8 mouse cellular contexts compared by ENCODE assay signal in the genomic region with DNA sequence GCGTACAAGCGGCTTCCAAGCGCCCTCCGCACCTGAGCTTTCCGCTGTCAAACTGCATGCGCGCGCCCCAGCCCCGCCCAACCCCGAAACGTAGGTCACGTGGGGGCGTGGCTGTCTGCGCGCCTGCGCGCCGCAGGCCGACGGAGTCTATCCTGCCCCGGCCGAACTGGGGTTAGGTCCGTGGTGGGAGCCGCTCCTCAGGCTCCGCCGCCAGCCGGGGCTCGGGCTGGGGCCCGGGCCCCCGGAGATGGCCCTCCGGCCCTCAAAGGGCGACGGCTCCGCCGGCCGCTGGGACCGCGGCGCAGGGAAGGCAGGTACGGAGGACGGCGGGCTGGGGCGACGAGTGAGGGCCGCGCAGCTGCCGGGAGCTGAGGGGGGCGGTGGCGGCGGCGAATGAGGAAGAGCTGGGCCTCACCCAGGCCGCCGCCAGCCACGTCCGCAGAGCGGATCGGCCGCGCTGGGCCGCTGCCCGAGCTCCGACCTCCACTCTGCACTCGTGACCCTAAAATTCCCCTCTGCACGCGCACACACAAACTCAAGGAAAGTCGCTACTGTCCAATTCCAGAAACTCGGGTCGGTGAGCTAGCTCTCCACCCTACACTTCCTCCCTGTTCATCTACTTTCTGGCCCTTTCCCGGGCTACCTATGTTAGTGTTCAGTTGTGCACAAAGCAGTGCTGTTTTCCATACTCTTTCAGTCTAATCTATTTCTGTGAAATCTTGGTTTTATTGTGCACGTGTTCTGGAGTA. TPM values are rescaled to one million over a fixed set of nuclear protein-coding genes. Genes with fewer than 3 reads are reported as not detected.
DNase-seq lines count a peak whose midpoint lies in the region; ATAC-seq and TF ChIP-seq lines count a peak whose summit lies in the region.

A gene (plus strand): TSS at position 102 of the 749 bp plus-strand sequence.

- no peaks in the 10 kb centered on the region for H3K36me3 ChIP-seq in embryonic facial prominence, embryonic 14.5 days (ENCODE audit: control insufficient read depth, insufficient read depth, low read length)
- H3K36me3 ChIP-seq in limb, embryonic 14.5 days (ENCODE audit: control insufficient read depth, insufficient read depth, low read length), result 0 out of 2 replicates have a peak, but pooled peaks cover 8% of the 10 kb centered on the region
- H3K36me3 ChIP-seq in midbrain, postnatal 0 days (ENCODE audit: insufficient read depth, low read length), result no peaks in the 10 kb centered on the region; the same call in 1 of the 2 replicates

- H3K4me2 ChIP-seq in embryonic facial prominence, embryonic 14.5 days (ENCODE audit: low read depth, low read length), result peak within 1 kb of the TSS; percentile 88
- H3K4me2 ChIP-seq in limb, embryonic 14.5 days (replicated peaks; ENCODE audit: low read depth, low read length, severe bottlenecking), result peak within 1 kb of the TSS; percentile 83
- peak within 1 kb of the TSS; percentile 64 for H3K4me2 ChIP-seq in midbrain, postnatal 0 days (ENCODE audit: low read depth, low read length, poor library complexity, severe bottlenecking)

- H3K9ac ChIP-seq in embryonic facial prominence, embryonic 14.5 days (ENCODE audit: low read depth, low read length), result peak within 1 kb of the TSS; percentile 95
- H3K9ac ChIP-seq in limb, embryonic 14.5 days (ENCODE audit: low read depth, low read length, severe bottlenecking), result peak within 1 kb of the TSS; percentile 84
- H3K9ac ChIP-seq in midbrain, postnatal 0 days (replicated peaks; ENCODE audit: low read length, poor library complexity, severe bottlenecking), result peak within 1 kb of the TSS; percentile 71

- peaks cover 8% of the 10 kb centered on the region for H3K4me1 ChIP-seq in embryonic facial prominence, embryonic 14.5 days (ENCODE audit: control insufficient read depth, insufficient read depth, low read length)
- H3K4me1 ChIP-seq in limb, embryonic 14.5 days (ENCODE audit: control insufficient read depth, insufficient read depth, low read length), result peaks cover 13% of the 10 kb centered on the region
- H3K4me1 ChIP-seq in midbrain, postnatal 0 days (ENCODE audit: insufficient read depth, low read length), result peaks cover 5% of the 10 kb centered on the region; the same call in 1 of the 2 replicates

- DNase-seq in 3T3-L1 (ENCODE audit: low read depth, low spot score), result peak; percentile 89
- DNase-seq in adrenal gland, postnatal 4 days (ENCODE audit: low spot score in 2 of 2), result peak; percentile 80 to 82
- peak; percentile 95 for DNase-seq in embryonic facial prominence, embryonic 14.5 days (ENCODE audit: low spot score)
- peak; percentile 88 for DNase-seq in heart, adult 8-10 months (ENCODE audit: low spot score)
- DNase-seq in kidney, adult 9 months, result peak; percentile 93
- DNase-seq in limb, embryonic 14.5 days (ENCODE audit: low spot score), result peak; percentile 86
- peak; percentile 92 for DNase-seq in midbrain, postnatal 0 days (ENCODE audit: low spot score)
- peak; percentile 83 to 87 for DNase-seq in spleen, postnatal 14 days (ENCODE audit: low spot score in 2 of 2)

- under 1% methylated on average over 40 of the region's 70 CpGs for WGBS in embryonic facial prominence, embryonic 14.5 days
- under 1% methylated on average over 37 of the region's 70 CpGs for WGBS in limb, embryonic 14.5 days
- WGBS in midbrain, postnatal 0 days, result under 1% methylated on average over 66 of the region's 70 CpGs

- peak; percentile 90; the same call in 1 of the 2 replicates for TF ChIP-seq POLR2A in limb, embryonic 14.5 days (IDR thresholded peaks at IDR 0.05; ENCODE audit: borderline replicate concordance, extremely low read depth, insufficient read depth, insufficient read length)

- ATAC-seq in embryonic facial prominence, embryonic 14.5 days (ENCODE audit: low read depth), result peak; percentile 97
- peak; percentile 97 for ATAC-seq in limb, embryonic 14.5 days (ENCODE audit: low FRiP score, low read depth)
- ATAC-seq in midbrain, postnatal 0 days (ENCODE audit: low FRiP score), result peak; percentile 96

- H3K27me3 ChIP-seq in embryonic facial prominence, embryonic 14.5 days (replicated peaks; ENCODE audit: control insufficient read depth, insufficient read depth, low read length), result no peaks in the 10 kb centered on the region
- no peaks in the 10 kb centered on the region for H3K27me3 ChIP-seq in limb, embryonic 14.5 days (ENCODE audit: control insufficient read depth, insufficient read depth, low read length)
- H3K27me3 ChIP-seq in midbrain, postnatal 0 days (ENCODE audit: insufficient read depth, low read length), result no peaks in the 10 kb centered on the region

- peak within 1 kb of the TSS; percentile 94 for H3K4me3 ChIP-seq in embryonic facial prominence, embryonic 14.5 days (ENCODE audit: low read depth, low read length)
- peak within 1 kb of the TSS; percentile 79 for H3K4me3 ChIP-seq in limb, embryonic 14.5 days (replicated peaks; ENCODE audit: low read length)
- peak within 1 kb of the TSS; percentile 81 for H3K4me3 ChIP-seq in midbrain, postnatal 0 days (ENCODE audit: low read depth, low read length)

- H3K9me3 ChIP-seq in embryonic facial prominence, embryonic 14.5 days (ENCODE audit: control insufficient read depth, low read length), result no peaks in the 10 kb centered on the region
- H3K9me3 ChIP-seq in limb, embryonic 14.5 days (ENCODE audit: control insufficient read depth, low read length), result no peaks in the 10 kb centered on the region
- H3K9me3 ChIP-seq in midbrain, postnatal 0 days (ENCODE audit: low read length), result no peaks in the 10 kb centered on the region

- H3K27ac ChIP-seq in embryonic facial prominence, embryonic 14.5 days (replicated peaks; ENCODE audit: low read depth, low read length), result peak within 1 kb of the TSS; percentile 82
- peak within 1 kb of the TSS; percentile 74 for H3K27ac ChIP-seq in limb, embryonic 14.5 days (replicated peaks; ENCODE audit: low read depth, low read length)
- peak within 1 kb of the TSS; percentile 57 for H3K27ac ChIP-seq in midbrain, postnatal 0 days (ENCODE audit: low read depth, low read length)

- TF ChIP-seq CTCF in midbrain, postnatal 0 days (IDR thresholded peaks at IDR 0.05), result no peak

RNA-seq across cellular contexts. Expression of the gene that starts here (rescaled TPM):
- total RNA-seq in adrenal gland, postnatal 4 days (2021), result 100 to 1,000 TPM in 1 of 2 experiments, 10 to 100 TPM in 1; 93.0 to 101 TPM
- polyA plus RNA-seq in embryonic facial prominence, embryonic 14.5 days (2014; fragmentation: Nextera tagmentation; extraction: Ambion mirVana), result 31.0 and 32.2 TPM in 2 replicates
- 10 to 100 TPM; 37.1 to 41.9 (median 37.5) TPM for total RNA-seq in heart, adult 8-10 months (2022)
- 63.1 and 71.2 TPM in 2 replicates for polyA plus RNA-seq in limb, embryonic 14.5 days (2012; rRNA removed)
- 32.0 and 39.3 TPM in 2 replicates for polyA plus RNA-seq in limb, embryonic 14.5 days (2014; fragmentation: Nextera tagmentation; extraction: Ambion mirVana)
- total RNA-seq in midbrain, postnatal 0 days (2014; rRNA removed), result 53.5 and 57.1 TPM in 2 replicates
- polyA plus RNA-seq in midbrain, postnatal 0 days (2015; fragmentation: Nextera tagmentation; extraction: Ambion mirVana), result 26.9 and 27.4 TPM in 2 replicates

Comparison
In these comparisons a context has a peak if more than half of its experiments do, and no peak if none do; other contexts are left out.
1. Peak in every context shown above with its lines: DNase-seq, ATAC-seq, H3K4me3 ChIP-seq and H3K27ac ChIP-seq.